Mouse (Mus musculus) myocyte (in vitro differentiated cells): Measurements from ENCODE around the gene Zmynd15.

Source experiments
- E2F4 ChIP-seq: IDR thresholded peaks from one replicate; pipeline ENCODE4 v1.6.1; 2011; ENCODE audit warnings: mild to moderate bottlenecking, control low read depth, moderate library complexity; ENCODE audit not compliant: insufficient read depth
- MYOD1 ChIP-seq, 3 experiments: IDR thresholded peaks; one replicate each; pipeline ENCODE4 v1.6.1; 2011; ENCODE audit warnings: control low read depth in 2 of 3, low read depth in 2 of 3, mild to moderate bottlenecking in 2 of 3, moderate library complexity in 1 of 3; ENCODE audit not compliant: insufficient read length in 2 of 3, control insufficient read depth in 1 of 3
- POLR2A ChIP-seq: IDR thresholded peaks from one replicate; pipeline ENCODE4 v1.6.1; 2011; ENCODE audit warnings: low read depth, mild to moderate bottlenecking, control low read depth, moderate library complexity; ENCODE audit not compliant: insufficient read length
- USF1 ChIP-seq: IDR thresholded peaks from one replicate; pipeline ENCODE4 v1.6.1; 2011; ENCODE audit warnings: low read depth, mild to moderate bottlenecking, control low read depth, moderate library complexity

- TF ChIP-seq USF1 (no peak), E2F4 (no peak), POLR2A (no peak), MYOD1 (IDR thresholded peaks at IDR 0.05; ENCODE audit: control insufficient read depth in 1 of 3, insufficient read length in 2 of 3, low read depth in 2 of 3) (no peak)
These were observed 17.4 kb upstream of the Zmynd15 start for GRCm38 (mm10) chr11:70441882-70442281.
